ENCODE assay signal across 16 mouse cellular contexts in the genomic region with DNA sequence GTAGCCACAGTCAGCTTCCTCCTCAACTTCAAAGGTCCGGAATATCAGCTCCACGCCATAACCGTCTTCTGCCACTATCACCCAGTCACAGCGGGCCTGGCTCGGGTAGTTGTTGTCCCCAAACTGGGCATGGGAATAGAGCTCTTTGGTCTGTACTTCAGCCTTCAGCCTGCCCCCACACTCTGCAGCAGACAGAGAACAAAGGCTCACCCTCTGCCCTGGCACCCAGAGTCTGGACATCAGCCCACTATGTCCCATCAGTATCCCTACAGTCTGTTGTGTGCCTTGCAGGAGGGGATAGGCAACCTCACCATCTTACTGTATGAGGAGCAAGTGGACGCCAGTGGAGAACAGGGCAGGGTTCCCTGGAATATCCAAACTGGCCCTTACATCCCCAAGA. TPM values are rescaled to one million over a fixed set of nuclear protein-coding genes. Genes with fewer than 3 reads are reported as not detected.
DNase-seq lines count a peak whose midpoint lies in the region; ATAC-seq and TF ChIP-seq lines count a peak whose summit lies in the region.
"Had no signal": no experiment of that assay in that cellular context is flagged by ENCODE, and none has a peak within 500 bp of the region (broad histone marks: within the 10 kb centered on the region; RNA-seq: fewer than 3 reads in every experiment).

No protein-coding gene starts in this region.

- H3K27ac ChIP-seq in cortical plate, adult 2 months (ENCODE audit: insufficient read depth, low read length): peak overlapping the region; percentile 43
- H3K27ac ChIP-seq: heart, embryonic 13.5 days; kidney, postnatal 0 days; limb, embryonic 15.5 days had no signal

- H3K4me3 ChIP-seq in cortical plate, adult 2 months (ENCODE audit: insufficient read depth, low read length): no peak overlapping the region
- H3K4me3 ChIP-seq: heart, embryonic 13.5 days; limb, embryonic 15.5 days had no signal

- DNase-seq in heart, adult 11 months: peak; percentile 80
- DNase-seq in heart, adult 18-20 months: no peak
- peak; percentile 77 for DNase-seq in layer of hippocampus, adult 9-11 months
- DNase-seq in layer of hippocampus, postnatal 14 days (ENCODE audit: low spot score in 2 of 2): no peak
- DNase-seq in adrenal gland, postnatal 10 days: no peak

- 0 out of 2 replicates have a peak, but pooled peaks have one; percentile 9 for ATAC-seq in megakaryocyte-erythroid progenitor cell, adult 5-6 weeks (replicated peaks; ENCODE audit: low FRiP score, low TSS enrichment, poor library complexity, severe bottlenecking)
- ATAC-seq: liver, postnatal 0 days had no signal

- no peaks in the 10 kb centered on the region; the same call in 1 of the 2 replicates for H3K4me1 ChIP-seq in cortical plate, adult 2 months (ENCODE audit: control insufficient read depth, insufficient read depth, low read length)
- H3K4me1 ChIP-seq: limb, embryonic 15.5 days had no signal

- TF ChIP-seq CTCF in cortical plate, adult 2 months (IDR thresholded peaks at IDR 0.05; ENCODE audit: extremely low read depth, insufficient read depth, low read length): no peak

- no peak for TF ChIP-seq POLR2A in cortical plate, adult 2 months (IDR thresholded peaks at IDR 0.05; ENCODE audit: extremely low read depth, insufficient read depth, low read length)

RNA-seq across cellular contexts. Expression of a gene that starts 9.4 kb away (rescaled TPM):
- not detected for total RNA-seq in heart, adult 18-20 months (2021)
- 1 to 10 TPM; 6.3 to 8.5 TPM for total RNA-seq in layer of hippocampus, postnatal 14 days (2021)
- polyA plus RNA-seq in cortical plate, adult 2 months (2012; rRNA removed): 43.6 and 53.9 TPM in 2 replicates
- total RNA-seq in megakaryocyte-erythroid progenitor cell, adult 5-6 weeks (2014; fragmentation: Nextera tagmentation): not detected in 2 replicates
- not detected in 2 replicates for total RNA-seq in megakaryocyte-erythroid progenitor cell, adult 5-6 weeks (2017)
- not detected for total RNA-seq in adrenal gland, postnatal 10 days (2021)
- total RNA-seq: ES-E14; gastrocnemius, postnatal 4 days; heart, postnatal 4 days had no signal
- polyA plus RNA-seq: brain, embryonic 14.5 days; intestine, embryonic 14.5 days; kidney, postnatal 0 days; limb, embryonic 15.5 days; liver, postnatal 0 days had no signal

RNA-seq across cellular contexts. Expression of a gene that starts 57.2 kb away (rescaled TPM):
- total RNA-seq in heart, adult 18-20 months (2021): not detected
- under 1 TPM in 1 of 2 experiments, not detected in 1; 0.21 TPM for total RNA-seq in layer of hippocampus, postnatal 14 days (2021)
- not detected in 2 replicates for polyA plus RNA-seq in cortical plate, adult 2 months (2012; rRNA removed)
- total RNA-seq in megakaryocyte-erythroid progenitor cell, adult 5-6 weeks (2014; fragmentation: Nextera tagmentation): 3.4 and 40.7 TPM in 2 replicates
- 10.3 and 10.6 TPM in 2 replicates for total RNA-seq in megakaryocyte-erythroid progenitor cell, adult 5-6 weeks (2017)
- total RNA-seq in adrenal gland, postnatal 10 days (2021): under 1 TPM in 1 of 2 experiments, not detected in 1; 0.21 TPM
- total RNA-seq: ES-E14; heart, postnatal 4 days had no signal
- polyA plus RNA-seq: heart, embryonic 13.5 days; intestine, embryonic 14.5 days; limb, embryonic 15.5 days had no signal

Comparison
In these comparisons a context has a peak if more than half of its experiments do, and no peak if none do; other contexts are left out.
1. DNase-seq: peak in heart, adult 11 months (single experiment) and layer of hippocampus, adult 9-11 months (single experiment); none in heart, adult 18-20 months (0 of 2), layer of hippocampus, postnatal 14 days (0 of 2) and adrenal gland, postnatal 10 days (single experiment).
2. RNA of a gene that starts 9.4 kb away (total RNA-seq): 6.3 to 8.5 TPM in layer of hippocampus, postnatal 14 days; not detected in adrenal gland, postnatal 10 days, not detected in megakaryocyte-erythroid progenitor cell, adult 5-6 weeks and not detected in heart, adult 18-20 months; every median in the first group is over 4 times any median in the second.